Mouse (Mus musculus) natural killer cell, adult 2 months (primary cell): ENCODE data around the gene Naa80.
"Not testable (repeated sequence)": the region's sequence is repeated elsewhere in the genome, so short reads cannot be mapped to it uniquely, and the experiment has no call there.

Source experiments
- DNase-seq, 2 experiments: peaks; one replicate each; pipeline ENCODE4 v3.0.0; 2022; ENCODE audit warnings: low spot score in 2 of 2

Naa80 gene

DNA sequence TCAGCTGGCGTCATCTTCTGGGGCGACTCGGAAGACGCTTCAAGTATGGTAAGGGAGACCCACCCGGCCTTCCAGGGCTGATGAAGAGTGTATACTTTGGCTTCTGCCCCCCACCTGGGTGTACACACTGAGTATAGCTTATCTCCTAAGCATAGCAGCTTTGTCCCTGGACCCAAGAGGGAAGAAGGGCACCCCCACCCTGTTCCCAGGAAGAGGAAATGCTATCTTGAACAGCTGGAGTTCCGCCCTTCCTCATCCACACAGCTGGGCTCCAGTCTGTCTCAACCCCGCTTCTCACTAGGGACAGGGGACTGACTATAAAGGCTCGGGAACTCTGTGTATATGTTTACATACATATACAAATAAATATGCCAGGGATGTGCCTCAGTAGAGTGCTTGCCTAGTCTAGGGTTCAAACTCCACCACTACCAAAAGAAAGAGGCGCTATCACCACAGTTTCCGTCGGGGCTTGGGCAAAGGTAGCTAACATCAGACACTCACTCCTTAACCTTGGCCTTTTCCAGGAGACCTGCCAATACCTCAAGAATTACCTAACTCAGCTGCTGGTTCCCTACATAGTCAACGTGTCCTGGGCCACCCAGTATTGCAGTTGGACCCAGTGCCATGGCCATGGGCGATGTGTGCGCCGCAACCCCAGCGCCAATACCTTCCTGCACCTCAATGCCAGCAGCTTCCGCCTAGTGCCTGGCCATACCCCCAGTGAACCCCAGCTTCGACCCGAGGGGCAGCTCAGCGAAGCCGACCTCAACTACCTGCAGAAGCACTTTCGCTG is 7.0 kb upstream of the Naa80 start:
- DNase-seq, result no peak

DNA sequence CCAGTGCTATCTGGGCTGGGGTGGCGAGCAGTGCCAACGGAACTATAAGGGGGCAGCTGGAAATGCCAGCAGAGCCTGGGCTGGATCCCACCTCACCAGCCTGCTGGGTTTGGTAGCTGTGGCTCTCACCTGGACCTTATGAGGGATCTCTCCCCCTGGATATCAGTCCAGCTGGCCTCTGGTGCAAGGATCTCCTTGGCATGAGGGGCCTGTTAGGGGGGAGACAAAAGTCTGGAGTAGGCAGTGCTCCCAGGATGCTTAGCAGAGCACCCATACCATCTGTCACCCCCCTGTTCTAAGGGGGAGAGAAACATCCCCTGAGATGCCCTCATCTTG is 6.4 kb upstream of the Naa80 start:
- DNase-seq, result no peak

DNA sequence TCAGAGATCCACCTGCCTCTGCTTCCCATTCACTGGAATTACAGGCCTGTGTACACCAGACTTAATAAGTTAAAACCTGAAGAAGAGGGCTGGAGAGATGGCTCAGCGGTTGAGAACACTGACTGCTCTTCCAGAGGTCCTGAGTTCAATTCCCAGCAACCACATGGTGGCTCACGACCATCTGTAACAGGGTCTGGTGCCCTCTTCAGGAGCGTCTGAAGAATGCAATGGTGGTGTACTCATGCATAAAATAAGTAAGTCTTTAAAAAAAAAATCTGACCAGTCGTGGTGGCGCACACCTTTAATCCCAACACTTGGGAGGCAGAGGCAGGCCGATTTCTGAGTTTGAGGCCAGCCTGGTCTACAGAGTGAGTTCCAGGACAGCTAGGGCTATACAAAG is 4.9 kb upstream of the Naa80 start:
- not testable (repeated sequence) for DNase-seq

DNA sequence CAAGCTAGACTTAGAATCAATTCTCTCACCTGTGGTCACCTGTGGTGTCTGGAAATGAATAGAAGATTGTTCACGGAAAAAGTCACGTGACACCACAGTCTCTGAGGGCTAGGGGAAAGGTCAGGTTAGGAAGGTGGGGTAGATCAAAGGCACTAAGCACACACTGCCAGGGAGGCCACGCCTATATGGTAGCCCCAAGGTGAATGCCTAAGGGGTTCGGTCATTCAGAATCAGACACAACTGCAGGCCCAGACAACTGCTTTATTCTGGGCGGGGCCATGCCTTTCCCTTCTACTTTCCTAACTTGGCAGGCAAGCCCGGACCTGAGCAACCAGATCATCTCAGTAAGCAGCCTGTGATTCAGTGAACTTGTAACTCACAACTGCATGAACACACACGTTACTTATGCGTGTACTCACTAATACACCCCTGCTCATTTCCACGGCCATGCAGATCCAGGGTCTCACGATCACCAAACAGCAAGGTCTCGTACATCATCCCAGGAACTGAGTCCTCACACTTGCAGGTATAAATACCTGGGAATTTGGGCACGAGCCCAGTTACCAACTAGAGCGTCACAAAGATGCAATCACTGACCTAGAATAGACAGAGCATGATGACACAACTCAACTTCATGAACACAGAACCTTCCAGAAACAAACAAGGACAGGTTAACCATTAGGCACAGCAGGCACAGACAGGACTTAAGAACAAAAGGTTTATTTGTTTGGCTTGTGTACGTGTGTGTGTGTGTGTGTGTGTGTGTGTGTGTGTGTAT is 2.9 kb upstream of the Naa80 start:
- DNase-seq, result no peak

DNA sequence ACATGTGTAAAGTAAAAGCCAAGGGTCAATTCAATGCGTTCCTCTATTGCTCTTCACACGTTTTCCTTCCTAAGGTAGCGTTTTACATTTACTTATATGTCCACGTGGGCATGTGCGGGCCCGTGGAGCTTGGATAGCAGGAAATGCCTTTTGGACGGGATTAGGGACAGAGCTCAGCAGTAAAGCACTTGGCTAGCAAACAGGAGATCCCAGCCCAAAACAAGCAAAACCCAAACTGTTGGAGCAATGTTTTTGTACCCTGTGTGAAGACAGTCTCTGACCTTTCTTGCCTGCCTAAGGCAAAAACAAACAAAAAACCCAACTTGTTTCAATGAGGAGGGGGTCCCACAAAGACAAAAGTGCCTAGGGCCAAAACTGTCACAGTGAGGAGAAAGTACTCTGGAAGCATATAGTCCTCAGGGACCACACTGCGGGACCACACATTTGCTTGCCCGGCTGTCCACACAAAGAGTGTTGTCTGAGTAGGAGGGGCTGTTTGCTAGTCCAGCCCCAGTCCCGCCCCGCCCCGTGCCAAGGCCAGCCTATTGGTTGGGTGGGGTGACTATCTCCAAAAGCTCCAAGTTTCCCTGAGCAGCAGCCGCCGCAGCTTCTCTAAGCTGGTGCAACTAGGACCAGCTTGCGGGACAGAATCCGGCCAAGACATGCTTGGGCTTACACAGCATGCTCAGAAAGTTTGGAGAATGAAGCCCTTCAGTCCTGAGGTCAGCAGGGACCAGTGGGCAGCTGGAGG is 2.2 kb upstream of the Naa80 start, which contains the start of gene Hyal1:
Gene Hyal1 (plus strand): TSS at position 571 of the 751 bp plus-strand sequence.
- no peak for DNase-seq

DNA sequence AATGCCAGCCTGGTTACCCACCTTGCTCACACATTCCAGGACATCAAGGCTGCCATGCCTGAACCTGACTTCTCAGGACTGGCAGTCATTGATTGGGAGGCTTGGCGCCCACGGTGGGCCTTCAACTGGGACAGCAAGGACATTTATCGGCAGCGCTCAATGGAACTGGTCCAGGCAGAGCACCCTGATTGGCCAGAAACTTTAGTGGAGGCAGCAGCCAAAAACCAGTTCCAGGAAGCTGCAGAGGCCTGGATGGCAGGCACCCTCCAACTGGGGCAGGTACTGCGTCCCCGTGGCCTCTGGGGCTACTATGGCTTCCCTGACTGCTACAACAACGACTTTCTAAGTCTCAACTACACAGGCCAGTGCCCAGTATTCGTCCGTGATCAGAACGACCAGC is 816 bp upstream of the Naa80 start:
- no peak for DNase-seq

DNA sequence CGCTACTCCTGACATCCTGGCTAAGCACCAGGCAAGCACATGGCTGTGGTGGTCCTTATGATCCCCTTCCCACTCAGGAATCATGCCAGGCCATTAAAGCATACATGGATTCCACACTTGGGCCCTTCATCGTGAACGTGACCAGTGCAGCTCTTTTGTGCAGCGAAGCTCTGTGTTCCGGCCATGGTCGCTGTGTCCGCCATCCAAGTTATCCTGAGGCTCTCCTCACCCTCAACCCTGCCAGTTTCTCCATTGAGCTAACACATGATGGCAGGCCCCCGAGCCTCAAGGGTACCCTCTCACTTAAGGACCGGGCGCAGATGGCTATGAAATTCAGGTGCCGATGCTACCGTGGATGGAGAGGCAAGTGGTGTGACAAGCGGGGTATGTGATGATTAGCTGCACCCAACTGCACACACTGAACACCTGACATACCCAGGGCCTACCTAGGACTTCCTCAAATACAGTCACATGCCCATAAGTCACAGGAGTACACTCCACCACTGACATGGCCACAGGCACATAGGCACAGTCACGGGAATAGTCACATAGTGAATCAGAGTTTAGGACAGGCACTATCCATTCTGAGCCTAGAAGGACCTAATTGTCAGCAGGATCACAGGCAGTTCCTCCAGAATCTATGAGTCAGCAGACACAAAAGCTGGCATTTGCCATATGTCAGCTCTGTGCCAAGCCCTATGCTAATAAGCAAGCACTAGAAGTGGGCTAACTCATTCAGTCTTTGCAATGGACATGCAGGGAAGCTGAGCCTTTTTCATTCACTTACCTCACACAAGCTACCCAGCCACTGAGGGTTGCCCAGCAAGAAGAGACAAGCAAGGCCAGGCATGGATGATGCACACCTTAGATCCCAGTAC is 575 bp downstream of the Naa80 start:
- DNase-seq, result peak in 1 of 2 experiments; percentile 47

DNA sequence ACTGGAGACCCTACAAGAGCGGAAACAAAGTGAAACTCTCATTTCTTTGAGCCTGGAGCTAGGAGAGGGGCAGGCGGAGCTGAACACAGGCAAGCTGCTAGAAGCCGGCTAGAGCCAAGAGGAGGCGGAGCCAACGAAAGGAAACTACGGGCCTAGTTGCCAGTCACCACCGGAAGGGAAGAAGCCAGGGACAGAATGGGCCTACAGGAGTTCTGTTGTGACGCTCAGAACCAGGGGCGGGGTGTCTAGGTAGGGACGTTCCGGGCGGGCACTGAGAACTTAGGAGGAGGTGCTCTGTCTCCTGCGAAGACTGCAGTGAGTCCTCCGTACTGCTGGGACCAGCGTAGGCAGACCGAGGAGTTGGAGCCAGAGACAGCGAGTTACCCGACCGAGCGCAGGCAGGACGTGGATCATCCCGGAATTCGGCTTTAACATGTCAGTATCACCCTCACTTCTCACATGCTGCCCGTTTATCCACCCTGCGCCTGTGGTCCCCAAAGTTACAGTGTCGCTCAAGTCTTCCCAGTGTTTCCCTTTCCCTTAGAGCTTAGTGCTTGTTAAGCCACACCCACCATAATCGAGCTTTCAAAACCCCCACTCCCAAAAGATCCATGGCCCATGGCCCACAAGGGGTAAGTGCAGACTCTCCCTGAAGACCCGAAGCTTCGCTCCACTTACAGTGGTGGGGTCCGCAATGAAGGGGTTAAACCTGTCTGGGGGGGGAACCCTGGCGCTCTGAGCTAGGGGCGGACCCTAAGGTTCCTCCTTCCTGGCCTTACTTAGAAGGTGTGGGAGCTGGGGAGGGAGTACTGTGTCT is 2.0 kb downstream of the Naa80 start, which contains the start of gene Hyal3:
Gene Hyal3 (plus strand): TSS at position 318 of the 817 bp plus-strand sequence.
- peak; percentile 73 to 82 for DNase-seq

DNA sequence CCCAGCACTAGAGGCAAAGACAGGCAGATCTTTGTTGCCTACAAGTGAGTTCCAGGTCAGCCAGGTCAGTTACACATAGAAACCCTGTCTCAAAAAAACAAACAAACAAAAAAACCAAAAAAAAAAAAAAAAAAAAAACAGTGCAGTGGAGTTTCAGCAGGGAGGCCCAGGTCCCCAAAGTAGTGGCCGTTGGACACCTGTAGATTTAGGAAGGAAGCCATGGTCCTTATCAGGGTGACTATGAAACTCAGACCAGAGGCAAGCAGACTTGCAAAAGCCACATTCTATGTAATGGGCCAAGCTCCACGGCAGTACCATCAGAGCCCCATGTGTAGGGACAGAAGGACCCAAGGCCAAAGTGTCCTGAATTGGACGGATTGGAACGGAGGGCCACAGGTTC is 2.9 kb downstream of the Naa80 start:
- DNase-seq, result no peak

DNA sequence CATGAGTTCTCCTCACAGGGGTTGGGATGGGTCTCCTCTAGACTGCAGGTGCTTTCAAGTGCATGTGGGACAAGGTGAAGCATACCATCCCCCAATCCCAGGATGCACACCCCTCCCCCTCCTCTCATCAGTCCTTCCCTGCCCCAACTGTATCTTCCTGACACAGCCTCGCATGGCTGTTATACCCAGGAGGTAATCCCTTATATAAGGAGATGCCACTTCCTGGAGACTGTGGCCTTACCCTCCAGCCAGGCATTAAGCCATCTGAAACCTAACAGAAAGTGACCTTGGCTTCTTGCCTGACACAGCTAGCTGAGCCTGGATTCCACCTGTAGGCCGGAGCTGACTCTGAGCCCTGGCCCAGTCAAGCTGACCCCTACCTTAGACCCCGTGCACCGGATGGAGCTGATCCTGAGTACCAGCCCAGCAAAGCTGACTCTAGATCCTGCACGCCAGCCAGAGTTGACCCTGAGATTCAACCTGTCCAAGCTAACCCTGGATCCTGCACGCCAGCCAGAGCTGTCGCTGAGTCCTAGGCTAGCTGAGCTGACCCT is 3.9 kb downstream of the Naa80 start:
- no peak for DNase-seq

DNA sequence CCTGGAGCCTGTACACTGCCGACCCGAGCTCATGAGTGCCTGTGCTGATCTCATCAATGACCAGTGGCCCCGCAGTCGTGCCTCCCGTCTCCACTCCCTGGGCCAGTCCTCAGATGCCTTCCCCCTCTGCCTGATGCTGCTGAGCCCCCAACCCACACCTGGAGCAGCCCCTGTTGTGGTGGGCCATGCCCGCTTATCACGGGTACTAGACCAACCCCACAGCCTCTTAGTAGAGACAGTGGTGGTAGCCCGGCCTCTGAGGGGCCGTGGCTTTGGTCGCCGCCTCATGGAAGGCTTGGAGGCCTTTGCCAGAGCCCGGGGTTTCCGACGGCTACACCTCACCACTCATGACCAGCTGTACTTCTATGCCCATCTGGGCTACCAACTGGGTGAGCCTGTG is 4.5 kb downstream of the Naa80 start:
- no peak for DNase-seq

DNA sequence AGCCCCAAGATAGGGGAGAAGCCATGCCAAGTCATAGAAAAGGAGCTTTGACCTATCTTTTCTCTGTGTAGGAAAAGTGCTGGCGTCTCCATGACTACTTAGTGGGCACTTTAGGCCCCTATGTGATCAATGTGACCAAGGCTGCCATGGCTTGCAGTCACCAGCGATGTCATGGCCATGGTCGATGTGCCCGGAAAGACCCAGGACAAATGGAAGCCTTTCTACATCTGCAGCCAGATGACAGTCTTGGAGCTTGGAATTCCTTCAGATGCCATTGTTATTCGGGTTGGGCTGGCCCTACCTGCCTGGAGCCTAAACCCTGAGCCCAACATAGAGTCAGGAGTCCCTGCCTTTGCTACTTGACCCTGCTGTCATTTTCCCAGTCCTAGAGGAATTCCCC is 7.8 kb downstream of the Naa80 start:
- no peak for DNase-seq

DNA sequence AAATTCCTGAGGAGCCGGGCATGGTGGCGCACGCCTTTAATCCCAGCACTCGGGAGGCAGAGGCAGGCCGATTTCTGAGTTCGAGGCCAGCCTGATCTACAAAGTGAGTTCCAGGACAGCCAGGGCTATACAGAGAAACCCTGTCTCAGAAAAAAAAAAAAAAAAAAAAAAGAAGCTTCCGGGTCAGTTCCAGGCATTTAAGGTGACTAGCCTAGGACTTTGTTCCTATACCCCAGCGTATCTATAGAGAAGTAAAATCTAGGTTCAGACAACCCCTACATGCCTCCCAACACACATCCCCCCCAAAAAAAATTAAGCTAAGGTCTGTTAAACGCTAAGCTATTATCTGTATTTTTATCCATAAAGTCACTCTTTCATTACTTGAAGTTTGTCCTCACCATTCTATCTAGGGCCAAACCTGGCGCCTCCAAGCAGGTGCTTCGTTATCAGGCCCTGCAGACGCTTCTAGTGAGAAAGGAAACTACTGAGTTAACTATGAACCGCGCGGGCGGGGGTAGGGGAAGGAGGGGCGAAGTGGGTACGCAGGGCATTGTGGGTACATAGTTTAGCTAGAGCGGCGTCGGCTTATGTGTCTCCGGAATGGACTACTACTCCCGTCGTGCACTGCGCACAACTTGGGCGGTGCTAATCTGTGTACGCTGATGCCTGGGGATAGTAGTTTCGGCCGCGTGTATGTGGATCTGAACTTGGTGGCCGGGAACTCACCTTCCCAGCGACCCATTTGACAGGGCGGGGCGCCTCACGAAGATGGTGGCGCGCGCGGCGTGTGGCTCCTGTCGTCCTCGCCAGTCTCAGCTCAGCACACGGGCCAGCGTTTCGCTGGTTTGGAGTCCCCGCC is 8.5 kb downstream of the Naa80 start, which contains the start of gene Ifrd2:
Gene Ifrd2 (plus strand): TSS at position 669 of the 859 bp plus-strand sequence.
- peak; percentile 97 to 98 for DNase-seq

DNA sequence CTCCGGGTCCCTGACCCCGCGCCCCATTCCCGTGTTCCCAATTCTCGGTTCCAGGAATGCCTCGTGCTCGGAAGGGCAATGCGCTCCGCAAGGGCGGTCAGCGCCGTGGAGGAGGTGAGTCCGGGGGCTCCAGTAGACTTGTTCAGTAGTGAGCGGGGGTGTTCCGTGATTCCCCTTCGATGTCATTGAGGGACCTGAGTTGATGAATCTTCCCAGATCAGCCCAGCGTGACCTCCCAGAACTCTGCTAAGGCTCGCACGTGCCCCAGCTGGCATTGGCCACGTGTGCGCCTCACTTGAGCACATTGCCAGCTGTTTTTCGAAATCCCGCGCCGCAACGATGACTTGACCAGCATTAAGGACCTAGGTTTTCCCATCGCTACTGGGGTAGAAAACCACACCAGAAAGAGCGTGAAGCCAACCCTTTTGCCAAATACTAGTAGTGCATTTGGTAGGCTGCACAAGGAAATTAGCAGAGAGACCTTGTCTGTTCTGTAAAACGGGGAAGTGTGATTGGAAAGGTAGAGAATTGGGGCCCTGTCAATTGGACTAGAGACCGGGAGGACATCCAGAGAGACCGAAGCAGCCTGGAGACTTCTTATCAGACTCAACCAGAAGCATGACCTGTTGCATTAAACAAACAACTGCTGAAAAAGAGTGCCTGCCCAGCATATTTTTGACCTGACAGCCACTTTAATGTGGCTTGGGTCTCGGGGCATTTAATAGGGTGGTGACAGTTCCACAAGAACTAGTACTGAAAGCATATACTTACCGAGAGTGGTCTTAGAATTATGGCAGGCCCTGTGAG is 9.3 kb downstream of the Naa80 start:
- no peak for DNase-seq

DNA sequence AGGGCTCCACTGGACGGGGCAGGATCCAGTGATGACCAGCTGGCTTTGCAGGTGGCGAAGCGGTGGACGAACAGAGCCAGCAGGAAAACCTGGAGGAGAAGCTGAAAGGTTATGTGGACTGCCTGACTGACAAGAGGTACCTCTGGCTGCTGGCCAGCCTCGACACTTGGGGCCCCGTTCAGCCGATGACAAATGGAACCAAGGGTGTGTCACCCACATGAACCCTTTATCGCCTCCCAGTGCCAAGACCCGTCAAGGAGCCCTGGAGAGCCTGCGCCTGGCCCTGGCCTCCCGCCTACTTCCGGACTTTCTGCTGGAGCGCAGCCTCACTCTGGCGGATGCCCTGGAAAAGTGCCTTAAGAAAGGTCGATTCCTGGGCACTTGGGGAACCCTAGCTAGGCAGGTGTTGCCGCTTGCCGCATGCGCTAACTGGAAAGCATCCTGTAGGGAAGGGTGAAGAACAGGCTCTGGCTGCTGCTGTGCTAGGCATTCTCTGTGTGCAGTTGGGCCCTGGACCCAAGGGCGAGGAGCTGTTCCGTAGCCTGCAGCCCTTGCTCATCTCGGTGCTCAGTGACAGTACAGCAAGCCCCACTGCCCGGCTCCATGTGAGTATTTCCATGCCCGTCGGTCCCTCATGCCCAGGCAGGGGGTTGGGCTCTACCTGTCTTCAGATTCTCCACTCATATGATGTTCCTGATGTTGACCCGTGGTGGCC is 11.5 kb downstream of the Naa80 start:
- no peak for DNase-seq

DNA sequence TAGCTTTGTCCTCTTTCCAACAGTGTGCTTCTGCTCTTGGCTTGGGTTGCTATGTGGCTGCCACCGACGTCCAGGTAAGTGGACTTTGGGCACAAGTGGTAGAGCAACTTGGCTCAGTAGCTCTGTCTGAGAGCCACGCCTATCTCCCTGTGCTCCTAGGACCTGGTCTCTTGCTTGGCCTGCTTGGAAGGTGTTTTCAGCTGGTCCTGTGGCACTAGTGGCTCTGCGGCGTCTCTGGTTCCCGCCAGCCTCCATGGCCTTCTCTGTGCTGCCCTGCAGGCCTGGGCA is 12.0 kb downstream of the Naa80 start:
- no peak for DNase-seq

DNA sequence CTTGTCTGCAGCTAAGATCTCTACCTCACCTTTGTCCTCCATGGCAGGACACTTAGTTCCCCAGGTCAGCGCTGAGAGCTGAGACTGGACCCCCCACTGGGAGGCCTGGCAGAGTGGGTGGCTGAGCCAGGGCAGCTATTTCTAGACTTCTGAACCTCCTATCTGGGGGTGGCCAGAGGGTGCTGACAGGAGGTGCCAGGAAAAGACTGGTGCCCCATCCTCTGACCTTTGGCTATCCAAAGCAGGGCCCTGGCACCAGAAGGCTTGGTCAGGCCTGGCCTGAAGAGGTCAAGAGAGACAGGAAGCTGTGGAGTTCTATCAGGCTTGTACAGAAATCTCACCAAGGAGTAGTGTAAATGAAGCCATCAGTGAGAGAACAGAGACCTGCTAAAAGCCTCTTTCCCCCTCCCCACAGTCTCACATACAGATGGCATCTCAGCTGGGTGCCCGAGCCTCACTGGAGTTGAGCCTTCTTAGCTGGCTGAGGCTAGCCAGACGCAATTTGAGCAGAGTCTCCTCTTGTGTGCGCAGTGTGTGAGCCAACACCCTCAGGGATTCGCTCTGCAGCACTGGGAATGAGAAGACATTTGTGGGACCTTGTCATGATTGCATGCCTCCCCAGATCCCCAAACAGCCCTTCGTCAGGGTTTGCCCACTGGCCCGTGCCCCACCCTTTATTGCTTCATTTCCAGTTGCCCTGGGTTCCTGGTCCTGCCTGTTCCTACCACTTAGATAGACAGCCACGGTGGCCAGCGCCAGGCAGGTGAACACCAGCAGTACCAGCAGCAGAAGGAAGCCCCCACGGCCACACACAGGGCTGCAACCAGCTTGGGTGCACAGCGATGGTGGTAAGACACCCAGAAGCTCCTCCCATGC is 14.7 kb downstream of the Naa80 start:
- DNase-seq, result no peak
